Mouse (Mus musculus) lung, adult 10 weeks (tissue): ENCODE measurements around the gene A630001G21Rik. TPM values are rescaled to one million over a fixed set of nuclear protein-coding genes. Genes with fewer than 3 reads are reported as not detected.

ENCODE experiments used
- polyA plus RNA-seq: library from polyadenylated mRNA; stranded (reverse); fragments of 350-450 nt; fragmentation: Illumina TruSeq; extraction: RNeasy Lipid Tissue Mini Kit (QIAGEN cat#74804); gene quantifications from one replicate; pipeline ENCODE4 v1.2.3, GENCODE M21; 2014; ENCODE audit warnings: low read depth, low replicate concordance; ENCODE audit not compliant: insufficient read depth

A630001G21Rik gene
- 4.8 TPM for polyA plus RNA-seq

DNA sequence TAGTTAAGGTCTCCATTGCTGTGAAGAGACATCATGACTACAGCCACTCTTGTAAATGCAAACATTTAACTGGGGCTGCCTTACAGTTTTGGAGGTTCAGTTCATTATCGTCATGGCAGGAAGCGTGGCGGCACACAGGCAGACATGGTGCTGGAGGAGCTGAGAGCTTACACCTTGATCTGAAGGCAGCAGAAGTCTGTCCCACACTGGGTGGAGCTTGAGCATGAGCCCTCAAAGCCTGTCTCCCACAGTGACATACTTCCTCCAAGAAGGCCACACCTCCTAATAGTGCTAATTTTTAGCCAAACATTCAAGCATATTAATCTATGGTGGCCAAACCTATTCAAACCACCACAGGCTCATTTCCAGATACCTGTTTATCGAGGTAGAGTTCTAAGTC lies at the start of gene A630001G21Rik:
Gene A630001G21Rik (minus strand): TSS at position 208 of the 400 bp plus-strand sequence.

DNA sequence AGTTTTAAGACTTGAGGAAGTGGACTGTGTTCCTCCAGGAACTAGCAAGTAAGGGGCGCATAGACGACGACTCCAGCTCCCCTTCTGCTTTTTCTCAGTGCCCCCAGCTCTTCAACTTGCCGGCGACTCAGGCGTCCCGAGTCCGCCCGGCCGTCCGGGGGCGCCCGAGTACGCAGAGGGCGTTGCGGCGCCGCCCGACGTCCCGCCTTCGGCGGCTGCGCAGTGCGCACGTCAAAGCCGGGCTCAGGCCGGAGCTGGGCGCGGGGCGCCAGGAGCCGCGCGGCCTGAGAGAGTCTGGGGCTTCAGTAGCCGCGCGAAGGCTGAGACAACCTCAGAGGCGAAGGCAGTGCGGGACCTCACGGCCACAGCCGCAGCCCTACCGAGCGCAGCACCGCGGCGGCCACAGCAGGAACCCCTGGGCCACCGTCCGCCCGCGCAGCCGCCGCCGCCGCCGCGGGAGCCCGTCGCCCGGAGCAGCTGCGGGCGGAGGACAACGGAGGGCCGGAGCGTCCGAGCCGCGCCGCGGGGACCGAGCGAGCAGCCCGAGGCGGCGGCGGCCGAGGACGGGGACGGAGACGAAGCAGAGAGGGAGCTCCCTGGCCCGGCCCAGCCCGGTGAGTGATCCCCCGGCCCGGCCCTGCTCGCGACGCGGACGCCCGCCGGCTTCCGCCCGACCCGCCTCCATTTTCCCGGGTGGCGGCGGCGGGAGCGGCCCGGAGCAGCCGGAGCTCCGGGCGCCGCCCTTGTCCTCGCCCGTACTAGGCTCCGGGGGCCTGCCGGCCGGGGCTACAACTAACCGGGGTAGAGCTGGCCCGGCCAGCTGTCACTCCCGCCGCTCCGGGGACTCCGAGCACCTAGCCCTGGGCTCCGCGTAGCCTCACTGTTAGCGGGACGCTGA lies 15.0 kb upstream of the A630001G21Rik start, which contains the start of gene Cab39:
Gene Cab39 (plus strand): TSS at position 234 of the 898 bp plus-strand sequence.

Other genes starting within 250 kb of the A630001G21Rik start
- not detected for gene G530012D18Rik, start 203.0 kb downstream of the A630001G21Rik start, polyA plus RNA-seq
- 20.3 TPM for gene Sp110, start 179.8 kb downstream of the A630001G21Rik start, polyA plus RNA-seq
- gene Sp140, start 178.3 kb downstream of the A630001G21Rik start, polyA plus RNA-seq, result 14.8 TPM
- 48.1 TPM for gene Sp100, start 128.7 kb downstream of the A630001G21Rik start, polyA plus RNA-seq
- 60.7 TPM for gene Cab39, start 14.8 kb upstream of the A630001G21Rik start, polyA plus RNA-seq
- gene Itm2c, start 115.6 kb upstream of the A630001G21Rik start, polyA plus RNA-seq, result 128 TPM
- gene 4933407L21Rik, start 149.8 kb upstream of the A630001G21Rik start, polyA plus RNA-seq, result not detected
- 0.50 TPM for gene Gpr55, start 182.4 kb upstream of the A630001G21Rik start, polyA plus RNA-seq
- gene Spata3, start 238.2 kb upstream of the A630001G21Rik start, polyA plus RNA-seq, result not detected